ENCODE assay signal across 22 mouse cellular contexts in the genomic region with DNA sequence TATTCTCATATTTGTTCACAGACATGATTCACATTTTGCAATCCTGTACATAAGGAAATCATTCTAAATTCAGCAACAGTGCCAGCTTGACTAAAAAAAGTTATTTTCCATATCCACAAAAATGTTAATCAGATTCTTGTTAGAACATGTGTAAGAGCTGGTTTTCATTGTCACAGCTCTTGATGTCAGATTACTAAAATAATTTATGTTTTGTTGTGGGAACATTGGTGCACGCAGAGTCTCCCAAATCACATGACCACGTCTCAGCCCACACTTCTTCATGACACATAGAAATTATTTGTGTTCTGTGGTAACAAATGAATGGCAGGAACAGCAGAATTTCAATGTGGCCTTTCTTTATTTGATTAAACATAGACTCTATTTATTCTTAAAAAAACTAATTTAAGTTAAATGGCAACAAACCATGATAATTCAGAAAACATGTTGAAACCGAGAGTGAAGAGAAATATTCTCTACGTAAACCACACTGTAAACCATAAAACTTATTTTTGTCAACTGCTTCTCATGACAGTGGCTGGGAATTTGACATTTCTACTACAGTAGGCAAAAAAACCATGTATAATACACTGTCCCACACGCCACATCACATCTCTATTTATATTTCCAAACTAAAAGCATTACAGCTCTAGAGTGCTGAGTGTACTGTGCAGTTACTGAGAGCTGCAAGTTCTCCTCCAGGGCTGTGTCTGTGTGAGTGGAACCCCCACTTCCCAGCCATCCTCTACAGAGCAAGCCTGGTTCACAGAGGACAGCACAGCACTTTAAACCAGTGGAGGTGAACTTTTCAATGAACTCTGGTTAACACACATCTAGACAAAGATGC. TPM values are rescaled to one million over a fixed set of nuclear protein-coding genes. Genes with fewer than 3 reads are reported as not detected.
A peak's percentile ranks its signal among the peaks of the same experiment; 100 is the strongest.
DNase-seq lines count a peak whose midpoint lies in the region; ATAC-seq and TF ChIP-seq lines count a peak whose summit lies in the region.
"Had no signal": no experiment of that assay in that cellular context is flagged by ENCODE, and none has a peak within 500 bp of the region (broad histone marks: within the 10 kb centered on the region; RNA-seq: fewer than 3 reads in every experiment).

No protein-coding gene starts in this region.

- peak; percentile 32; the same call in 1 of the 2 replicates for ATAC-seq in embryonic facial prominence, embryonic 14.5 days (ENCODE audit: low read depth)
- ATAC-seq: inflammation-experienced regulatory T-cells, adult 6 months had no signal

- WGBS in embryonic facial prominence, embryonic 14.5 days, result 59% methylated on average over 5 of the region's 5 CpGs
- 85% methylated on average over 5 of the region's 5 CpGs for WGBS in lung, adult 2 months

- no peaks in the 10 kb centered on the region for H3K27me3 ChIP-seq in embryonic facial prominence, embryonic 14.5 days (replicated peaks; ENCODE audit: control insufficient read depth, insufficient read depth, low read length)
- H3K27me3 ChIP-seq: limb, embryonic 13.5 days; liver, embryonic 13.5 days; neural tube, embryonic 12.5 days had no signal

- H3K4me2 ChIP-seq in embryonic facial prominence, embryonic 14.5 days (ENCODE audit: low read depth, low read length), result no peak overlapping the region
- H3K4me2 ChIP-seq: hindbrain, embryonic 14.5 days; limb, embryonic 13.5 days; liver, embryonic 13.5 days; lung, embryonic 14.5 days; neural tube, embryonic 12.5 days had no signal

- H3K4me3 ChIP-seq in layer of hippocampus, adult 2 months, result no peak overlapping the region
- no peak overlapping the region for H3K4me3 ChIP-seq in embryonic facial prominence, embryonic 14.5 days (ENCODE audit: low read depth, low read length)
- H3K4me3 ChIP-seq in lung, adult 2 months (replicated peaks; ENCODE audit: extremely low read depth, low read depth, low read length), result no peak overlapping the region
- H3K4me3 ChIP-seq: heart, embryonic 10.5 days; limb, embryonic 13.5 days; liver, embryonic 13.5 days; neural tube, embryonic 12.5 days had no signal

- H3K36me3 ChIP-seq in embryonic facial prominence, embryonic 14.5 days (ENCODE audit: control insufficient read depth, insufficient read depth, low read length), result 0 out of 2 replicates have a peak, but pooled peaks cover 5% of the 10 kb centered on the region
- H3K36me3 ChIP-seq: heart, embryonic 10.5 days; liver, embryonic 13.5 days; neural tube, embryonic 12.5 days had no signal

- TF ChIP-seq POLR2A in lung, adult 2 months (IDR thresholded peaks at IDR 0.05; ENCODE audit: borderline replicate concordance, extremely low read depth, low read depth, low read length), result no peak

- no peaks in the 10 kb centered on the region for H3K9me3 ChIP-seq in embryonic facial prominence, embryonic 14.5 days (ENCODE audit: control insufficient read depth, low read length)
- H3K9me3 ChIP-seq: heart, embryonic 10.5 days; limb, embryonic 13.5 days; liver, embryonic 13.5 days; neural tube, embryonic 12.5 days had no signal

- H3K9ac ChIP-seq in embryonic facial prominence, embryonic 14.5 days (ENCODE audit: low read depth, low read length), result no peak overlapping the region
- H3K9ac ChIP-seq: hindbrain, embryonic 14.5 days; limb, embryonic 13.5 days; liver, embryonic 13.5 days; lung, embryonic 14.5 days; neural tube, embryonic 12.5 days had no signal

- DNase-seq in layer of hippocampus, adult 2 months (ENCODE audit: low spot score in 2 of 2), result peak in 1 of 2 experiments; percentile 22
- DNase-seq in layer of hippocampus, postnatal 25 days (ENCODE audit: extremely low spot score in 1 of 2, low spot score in 1 of 2), result no peak
- DNase-seq in right cerebral cortex, adult 18-20 months, result peak; percentile 12
- no peak for DNase-seq in right cerebral cortex, postnatal 10 days (ENCODE audit: low spot score in 2 of 2)
- peak; percentile 80 for DNase-seq in embryonic facial prominence, embryonic 14.5 days (ENCODE audit: low spot score)
- DNase-seq in lung, adult 2 months, result no peak
- no peak for DNase-seq in embryo, embryonic 10.5 days (ENCODE audit: low spot score)
- DNase-seq: adrenal gland, postnatal 14 days; cerebellum, postnatal 10 days; gastrocnemius, postnatal 10 days; heart, postnatal 4 days; kidney, adult 2 months; kidney, postnatal 14 days; liver, embryonic 13.5 days; lung, embryonic 14.5 days; midbrain, embryonic 14.5 days; thymus, postnatal 14 days had no signal

- peak overlapping the region; percentile 77 for H3K27ac ChIP-seq in layer of hippocampus, adult 2 months
- peak overlapping the region; percentile 78 for H3K27ac ChIP-seq in embryonic facial prominence, embryonic 14.5 days (replicated peaks; ENCODE audit: low read depth, low read length)
- H3K27ac ChIP-seq: heart, embryonic 10.5 days; limb, embryonic 13.5 days; liver, embryonic 13.5 days; neural tube, embryonic 12.5 days had no signal

- no peak for TF ChIP-seq CTCF in layer of hippocampus, adult 2 months (conservative IDR thresholded peaks at IDR 0.05)
- TF ChIP-seq CTCF in lung, adult 2 months (IDR thresholded peaks at IDR 0.05; ENCODE audit: insufficient read depth, low read length), result no peak

- peaks cover 6% of the 10 kb centered on the region for H3K4me1 ChIP-seq in embryonic facial prominence, embryonic 14.5 days (ENCODE audit: control insufficient read depth, insufficient read depth, low read length)
- H3K4me1 ChIP-seq in lung, adult 2 months (ENCODE audit: control insufficient read depth, insufficient read depth, low read length), result no peaks in the 10 kb centered on the region
- H3K4me1 ChIP-seq: heart, embryonic 10.5 days; limb, embryonic 13.5 days; liver, embryonic 13.5 days; neural tube, embryonic 12.5 days had no signal

RNA-seq across cellular contexts. Expression of a gene that starts 17.5 kb away (rescaled TPM):
- total RNA-seq in layer of hippocampus, adult 2 months (2021), result 10 to 100 TPM; 93.4 to 93.9 TPM
- total RNA-seq in layer of hippocampus, postnatal 25 days (2021), result 10 to 100 TPM; 88.4 to 92.4 TPM
- 57.3 and 58.5 TPM in 2 replicates for polyA plus RNA-seq in embryonic facial prominence, embryonic 14.5 days (2014; fragmentation: Nextera tagmentation; extraction: Ambion mirVana)
- polyA plus RNA-seq in lung, adult 2 months (2012; rRNA removed), result 29.0 and 41.9 TPM in 2 replicates

Comparison
In these comparisons a context has a peak if more than half of its experiments do, and no peak if none do; other contexts are left out.
1. DNase-seq: peak in right cerebral cortex, adult 18-20 months (single experiment) and embryonic facial prominence, embryonic 14.5 days (single experiment); none in layer of hippocampus, postnatal 25 days (0 of 2), right cerebral cortex, postnatal 10 days (0 of 2), lung, adult 2 months (single experiment) and embryo, embryonic 10.5 days (single experiment).